Mouse (Mus musculus) erythroblast, embryonic 14.5 days (primary cell): ENCODE measurements around the gene Xrcc6. TPM values are rescaled to one million over a fixed set of nuclear protein-coding genes. Genes with fewer than 3 reads are reported as not detected.
A peak's percentile ranks its signal among the peaks of the same experiment; 100 is the strongest.

ENCODE experiments used
- H3K27me3 ChIP-seq: 2 replicates; pipeline ENCODE4 v1.6.1; 2012; ENCODE audit warnings: inconsistent platforms; ENCODE audit not compliant: control insufficient read depth
- H3K36me3 ChIP-seq: 2 replicates; pipeline ENCODE4 v1.6.1; 2012; ENCODE audit warnings: mild to moderate bottlenecking, inconsistent platforms; ENCODE audit not compliant: control insufficient read depth
- H3K4me1 ChIP-seq: 2 replicates; pipeline ENCODE4 v1.6.1; 2012; ENCODE audit warnings: inconsistent platforms; ENCODE audit not compliant: control insufficient read depth
- H3K4me3 ChIP-seq: replicated peaks from 2 replicates; pipeline ENCODE3; 2012; ENCODE audit warnings: moderate library complexity, mild to moderate bottlenecking, inconsistent platforms
- H3K9me3 ChIP-seq: 2 replicates; pipeline ENCODE4 v1.6.1; 2012; ENCODE audit warnings: low read length, inconsistent platforms, mixed read lengths; ENCODE audit not compliant: control insufficient read depth
- GATA1 ChIP-seq: IDR thresholded peaks from 2 replicates; pipeline ENCODE4 v1.6.1; 2012; ENCODE audit warnings: low read length, inconsistent platforms, mixed read lengths
- TAL1 ChIP-seq: IDR thresholded peaks from 3 replicates; pipeline ENCODE4 v1.6.1; 2012; ENCODE audit warnings: low read length, inconsistent platforms, mixed read lengths
- polyA plus RNA-seq: library from polyadenylated mRNA; stranded (reverse); fragments of >175 nt; gene quantifications from 2 replicates; pipeline ENCODE4 v1.2.3, GENCODE M21; 2012

Gene Xrcc6
- polyA plus RNA-seq, 1 experiment, result 1.2 TPM

- TF ChIP-seq TAL1, result no peak
- Histone ChIP-seq H3K9me3 (peaks cover 4% of the 10 kb centered on the region), H3K27me3 (no peaks in the 10 kb centered on the region), H3K4me1 (peaks cover 9% of the 10 kb centered on the region), H3K4me3 (no peak within 1 kb of the TSS), H3K36me3 (no peaks in the 10 kb centered on the region)
Observed at GRCm38 (mm10) chr15:81980321-81980720, 7.3 kb upstream of the Xrcc6 start, which contains the start of gene 1700029P11Rik. Gene 1700029P11Rik (plus strand): TSS chr15:81980540.

- Histone ChIP-seq H3K4me1 (peaks cover 7% of the 10 kb centered on the region), H3K9me3 (no peaks in the 10 kb centered on the region), H3K36me3 (no peaks in the 10 kb centered on the region), H3K4me3 (no peak overlapping the region), H3K27me3 (no peaks in the 10 kb centered on the region)
- no peak for TF ChIP-seq GATA1
- no peak for TF ChIP-seq TAL1
Observed at GRCm38 (mm10) chr15:81982173-81982572, 5.5 kb upstream of the Xrcc6 start.

- no peak for TF ChIP-seq GATA1
- no peak for TF ChIP-seq TAL1
- Histone ChIP-seq H3K36me3 (no peaks in the 10 kb centered on the region), H3K27me3 (no peaks in the 10 kb centered on the region), H3K4me3 (no peak overlapping the region), H3K9me3 (no peaks in the 10 kb centered on the region), H3K4me1 (peaks cover 21% of the 10 kb centered on the region)
Observed at GRCm38 (mm10) chr15:81985267-81986161, 2.1 kb upstream of the Xrcc6 start.

- no peak for TF ChIP-seq TAL1
- TF ChIP-seq GATA1, result no peak
- Histone ChIP-seq H3K9me3 (no peaks in the 10 kb centered on the region; the same call in 1 of the 2 replicates), H3K36me3 (peaks cover 19% of the 10 kb centered on the region), H3K4me1 (peaks cover 51% of the 10 kb centered on the region), H3K27me3 (no peaks in the 10 kb centered on the region), H3K4me3 (peak overlapping the region; percentile 12)
Observed at GRCm38 (mm10) chr15:81989371-81990062, 1.9 kb downstream of the Xrcc6 start.

GRCm38 (mm10) chr15:81990549-81990948, 2.9 kb downstream of the Xrcc6 start:
- Histone ChIP-seq H3K4me3 (peak overlapping the region; percentile 48), H3K36me3 (peaks cover 28% of the 10 kb centered on the region), H3K9me3 (no peaks in the 10 kb centered on the region; the same call in 1 of the 2 replicates), H3K4me1 (peaks cover 44% of the 10 kb centered on the region), H3K27me3 (no peaks in the 10 kb centered on the region)
- TF ChIP-seq GATA1 (peak; percentile 71), TAL1 (peak; percentile 59; the same call in 2 of the 3 replicates)

GRCm38 (mm10) chr15:81993992-81994391, 6.4 kb downstream of the Xrcc6 start:
- Histone ChIP-seq H3K9me3 (no peaks in the 10 kb centered on the region; the same call in 1 of the 2 replicates), H3K27me3 (no peaks in the 10 kb centered on the region), H3K4me3 (no peak overlapping the region), H3K36me3 (peaks cover 60% of the 10 kb centered on the region), H3K4me1 (peaks cover 46% of the 10 kb centered on the region)
- TF ChIP-seq GATA1 (no peak), TAL1 (no peak)

GRCm38 (mm10) chr15:82004257-82004656, 16.6 kb downstream of the Xrcc6 start:
- peaks cover 51% of the 10 kb centered on the region for H3K36me3 ChIP-seq

GRCm38 (mm10) chr15:82011947-82012346, 24.3 kb downstream of the Xrcc6 start:
- no peak overlapping the region for H3K4me3 ChIP-seq
- no peaks in the 10 kb centered on the region for H3K9me3 ChIP-seq
- no peaks in the 10 kb centered on the region for H3K27me3 ChIP-seq
- peaks cover 17% of the 10 kb centered on the region for H3K36me3 ChIP-seq
- TF ChIP-seq TAL1, result no peak
- no peak for TF ChIP-seq GATA1
- peaks cover 40% of the 10 kb centered on the region for H3K4me1 ChIP-seq

More at GRCm38 (mm10) chr15:82004257-82004656, 16.6 kb downstream of the Xrcc6 start:
- Histone ChIP-seq H3K4me3 (no peak overlapping the region), H3K9me3 (no peaks in the 10 kb centered on the region), H3K27me3 (no peaks in the 10 kb centered on the region), H3K4me1 (peaks cover 37% of the 10 kb centered on the region)
- TF ChIP-seq GATA1 (no peak), TAL1 (no peak)

- TF ChIP-seq TAL1 (no peak), GATA1 (no peak)
- H3K27me3 ChIP-seq, result no peaks in the 10 kb centered on the region
- peak overlapping the region; percentile 88 for H3K4me3 ChIP-seq
- peaks cover 49% of the 10 kb centered on the region for H3K4me1 ChIP-seq
- no peaks in the 10 kb centered on the region for H3K9me3 ChIP-seq
- peaks cover 25% of the 10 kb centered on the region for H3K36me3 ChIP-seq
Observed at GRCm38 (mm10) chr15:82014745-82015391, 27.2 kb downstream of the Xrcc6 start.
